Mouse (Mus musculus) urinary bladder, postnatal 14 days (tissue): Measurements from ENCODE around the gene Fxyd7.
A peak's percentile ranks its signal among the peaks of the same experiment; 100 is the strongest.

Experiments used
- DNase-seq: peaks from one replicate; pipeline ENCODE4 v3.0.0; 2021; ENCODE audit warnings: low spot score

The Fxyd7 gene

GRCm38 (mm10) chr7:31050921-31051320 is 346 bp downstream of the Fxyd7 start:
- no peak for DNase-seq

- no peak for DNase-seq
Measured at GRCm38 (mm10) chr7:31050487-31050886, 780 bp downstream of the Fxyd7 start.

- no peak for DNase-seq
Measured at GRCm38 (mm10) chr7:31049846-31050281, 1.4 kb downstream of the Fxyd7 start.

DNA sequence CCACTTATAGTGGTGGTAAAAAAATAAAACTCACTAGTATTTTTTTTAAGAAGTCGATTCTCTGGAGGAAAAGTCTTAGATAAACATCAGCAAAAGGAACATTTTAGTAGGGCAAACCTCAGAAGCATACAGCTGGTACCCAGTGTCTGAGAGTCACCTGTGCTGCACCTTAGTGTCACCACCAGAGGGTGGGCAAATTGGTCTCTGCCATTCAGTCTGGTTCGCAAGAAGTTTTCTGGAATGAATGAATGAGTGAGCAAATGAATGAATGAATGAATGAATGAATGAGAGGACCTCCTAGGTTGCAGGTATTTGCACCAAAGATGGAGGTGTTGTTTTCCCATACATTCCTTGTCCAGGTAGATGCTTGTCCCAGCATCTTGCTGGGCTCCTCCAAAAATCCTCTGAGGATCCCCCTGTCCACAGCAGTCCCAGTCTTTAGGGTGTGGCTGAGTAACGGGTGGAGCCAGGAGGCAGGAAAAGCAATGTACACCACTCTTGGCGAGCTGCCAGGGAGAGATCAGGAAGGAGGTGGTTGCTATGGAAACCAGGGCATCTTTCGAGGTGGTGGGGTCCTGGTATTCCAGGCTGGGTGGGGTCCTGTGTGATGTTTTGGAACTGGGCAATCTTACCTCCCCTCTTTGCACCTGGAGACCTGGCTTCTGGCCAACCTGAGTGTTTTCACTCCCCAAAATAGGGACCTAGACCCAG is 2.0 kb downstream of the Fxyd7 start:
- DNase-seq = no peak

- DNase-seq = no peak
Measured at GRCm38 (mm10) chr7:31042431-31042910, 8.8 kb downstream of the Fxyd7 start, which contains the start of gene Fxyd5. Gene Fxyd5 (minus strand): TSS chr7:31042481.

- DNase-seq = peak; percentile 64
Measured at GRCm38 (mm10) chr7:31041662-31042315, 9.5 kb downstream of the Fxyd7 start.

DNA sequence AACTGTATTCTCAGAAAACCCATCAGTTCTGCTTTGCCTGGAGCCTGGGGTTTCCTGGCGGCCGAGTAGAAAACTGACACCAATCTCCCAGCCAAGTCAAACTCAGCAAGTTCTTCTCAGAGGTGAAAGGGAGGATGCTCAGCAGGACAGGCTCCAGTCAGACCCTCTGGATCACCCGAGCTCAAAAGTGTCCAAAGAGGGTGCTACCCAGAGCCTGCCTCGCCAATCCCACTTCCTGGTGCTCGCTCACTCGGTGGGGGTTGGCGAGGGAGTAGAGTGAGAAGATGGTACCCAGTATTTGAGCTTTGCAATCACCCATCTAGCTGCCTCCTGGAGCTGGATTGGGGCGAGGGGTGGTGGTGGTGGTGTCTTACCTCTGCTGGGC is 10.3 kb downstream of the Fxyd7 start:
- DNase-seq = no peak

DNA sequence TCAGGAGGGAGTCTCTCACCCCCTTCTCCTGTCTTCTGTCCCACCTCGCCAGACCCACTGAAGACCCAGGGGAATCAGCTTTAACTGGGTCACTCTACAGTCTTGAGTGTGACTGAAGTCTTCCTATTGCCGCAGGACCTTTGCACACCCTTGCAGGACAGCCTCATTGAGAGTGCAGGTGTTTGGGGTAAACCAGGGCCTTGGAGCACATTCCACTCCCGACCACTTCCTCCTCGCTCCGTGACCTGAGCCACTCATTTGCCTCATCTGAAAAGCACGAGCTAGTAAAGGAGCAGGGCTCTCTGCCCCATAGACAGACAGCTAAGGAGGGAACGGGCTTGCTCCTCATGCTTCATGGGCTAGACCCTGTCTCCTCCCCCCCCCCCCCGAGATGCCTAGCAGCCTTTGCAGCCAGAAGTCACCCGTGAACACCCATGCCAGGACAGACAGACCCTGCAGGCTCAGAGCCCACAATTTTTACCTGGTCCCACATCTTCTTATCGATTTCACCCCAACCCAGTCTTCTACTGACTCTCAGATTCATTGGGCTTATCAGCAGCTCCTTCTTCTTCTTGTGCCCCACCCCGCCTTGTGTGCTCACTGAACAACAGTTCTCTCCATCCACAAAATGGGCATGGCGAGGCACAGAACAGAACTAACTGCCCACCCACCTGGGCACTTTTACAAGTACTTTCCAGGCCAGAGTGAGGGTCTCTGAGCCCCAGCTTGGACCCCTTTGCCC is 10.8 kb downstream of the Fxyd7 start:
- no peak for DNase-seq

- no peak for DNase-seq
Measured at GRCm38 (mm10) chr7:31039011-31039410, 12.3 kb downstream of the Fxyd7 start.

- no peak for DNase-seq
Measured at GRCm38 (mm10) chr7:31037675-31038074, 13.6 kb downstream of the Fxyd7 start.

DNA sequence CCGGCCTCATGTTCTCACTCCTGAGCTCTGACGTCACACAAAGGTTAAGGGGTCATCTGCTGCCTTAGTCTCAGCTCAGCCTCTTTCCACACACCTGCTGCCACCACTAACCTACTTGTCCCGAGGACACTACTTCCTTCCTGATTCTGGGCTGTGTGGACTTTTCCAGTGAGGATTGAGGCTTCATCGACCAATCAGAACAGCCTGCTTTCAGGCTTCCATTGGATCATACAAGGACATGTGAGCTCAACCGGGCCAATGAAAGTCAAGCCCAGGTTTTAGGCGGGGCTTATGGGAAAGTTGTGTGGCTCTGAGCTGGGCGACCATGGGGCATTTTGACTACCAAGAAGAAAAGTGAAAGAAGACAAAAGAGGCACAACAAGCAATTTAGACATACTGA is 14.3 kb downstream of the Fxyd7 start:
- no peak for DNase-seq

DNA sequence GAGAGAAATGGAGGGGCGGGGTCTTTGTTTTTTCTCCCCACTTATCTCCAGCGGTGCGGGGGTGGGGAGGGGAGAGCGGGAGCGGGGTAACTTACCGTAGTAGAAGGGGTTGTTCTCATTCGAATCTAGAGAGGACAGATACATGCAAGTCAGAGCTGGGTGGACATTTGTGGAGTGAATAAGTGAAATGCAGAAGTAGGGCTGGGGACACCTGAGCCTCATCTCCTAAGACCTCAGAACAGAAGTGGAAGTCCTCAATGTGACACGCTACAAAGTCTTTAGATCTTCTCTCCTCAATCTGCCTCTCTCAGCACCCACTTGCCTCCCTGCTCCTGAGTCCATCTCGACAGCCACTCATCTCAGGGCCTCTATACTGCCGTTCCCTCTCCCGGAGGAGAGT is 16.0 kb downstream of the Fxyd7 start:
- no peak for DNase-seq

- DNase-seq = no peak
Measured at GRCm38 (mm10) chr7:31034789-31035188, 16.5 kb downstream of the Fxyd7 start.

- DNase-seq = no peak
Measured at GRCm38 (mm10) chr7:31033409-31034165, 17.7 kb downstream of the Fxyd7 start.

DNA sequence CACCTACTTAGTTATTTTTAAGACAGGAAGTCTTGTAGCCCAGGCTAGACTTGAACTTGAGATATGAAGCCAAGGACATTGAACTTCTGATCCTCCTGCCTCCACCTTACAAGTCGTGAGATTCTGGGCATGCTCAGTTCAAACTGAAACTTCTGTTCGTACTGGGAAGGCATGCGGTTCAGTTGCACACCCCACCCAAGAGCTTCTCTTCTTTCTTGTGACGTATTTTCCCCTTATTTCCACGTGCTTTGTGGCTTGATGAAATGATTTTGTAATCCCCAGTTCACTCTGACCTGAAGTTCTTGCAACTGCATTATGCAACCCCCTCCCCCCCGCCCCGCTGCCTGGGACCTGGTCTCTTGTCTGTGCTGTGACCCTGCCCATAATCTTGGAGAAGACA is 19.5 kb downstream of the Fxyd7 start:
- no peak for DNase-seq

GRCm38 (mm10) chr7:31030717-31031116 is 20.6 kb downstream of the Fxyd7 start:
- DNase-seq = no peak

DNA sequence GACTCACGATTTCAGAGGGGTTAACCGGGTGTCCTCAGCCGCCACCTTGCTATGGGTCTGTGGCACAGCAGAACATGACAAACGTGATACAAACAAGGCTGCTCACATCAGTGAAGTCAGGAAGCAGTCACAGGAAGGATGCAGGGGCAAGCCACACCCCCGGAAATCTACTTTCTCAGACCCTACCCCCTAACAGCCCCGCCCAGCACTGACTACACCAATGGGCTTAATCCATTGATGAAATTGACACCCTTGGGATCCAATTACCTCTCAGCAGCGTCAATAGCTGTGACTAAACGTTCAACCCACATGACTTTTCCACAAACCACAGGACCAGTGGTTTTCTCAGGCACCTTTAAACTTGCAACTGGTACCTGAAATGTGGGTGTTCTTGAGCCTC is 22.7 kb downstream of the Fxyd7 start:
- DNase-seq = no peak

DNA sequence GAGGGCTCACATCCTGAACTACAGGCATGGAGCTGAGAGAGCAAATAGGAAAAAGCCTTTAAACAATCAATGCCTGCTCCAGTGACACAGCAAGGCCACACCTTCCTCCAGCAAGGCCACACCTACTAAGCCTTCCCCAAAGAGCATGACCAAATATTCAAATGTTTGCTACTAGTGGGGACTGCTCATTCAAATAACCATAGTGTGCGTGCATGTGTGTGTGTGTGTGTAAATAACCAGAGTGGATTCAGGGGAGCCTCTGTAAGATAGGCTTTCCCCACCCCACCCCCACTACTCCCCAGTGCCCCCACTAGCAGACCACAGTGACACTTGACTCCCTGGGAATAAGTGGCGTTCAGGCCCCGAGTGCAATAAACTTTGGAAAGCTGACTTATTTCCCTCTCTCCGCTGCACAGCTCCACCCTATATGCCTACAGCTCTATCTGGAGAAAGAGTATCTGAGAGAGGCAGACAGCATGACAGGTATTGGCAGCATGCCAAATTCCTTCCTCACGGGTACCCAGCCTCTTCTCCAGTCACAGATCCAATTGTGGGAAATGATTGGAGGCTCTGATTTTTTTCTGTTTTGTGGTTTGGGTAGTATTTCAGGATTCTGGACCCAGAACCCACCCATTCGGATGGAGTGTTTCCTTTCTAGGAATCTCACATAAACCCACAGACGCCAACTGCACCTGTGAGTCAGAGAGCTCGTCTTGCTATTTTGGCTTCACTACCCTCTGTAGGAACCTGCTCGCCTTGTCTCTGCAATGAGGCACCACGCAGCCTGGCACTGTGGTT is 34.0 kb downstream of the Fxyd7 start:
- DNase-seq = peak; percentile 53

- no peak for DNase-seq
Measured at GRCm38 (mm10) chr7:31012971-31013370, 38.3 kb downstream of the Fxyd7 start.

DNA sequence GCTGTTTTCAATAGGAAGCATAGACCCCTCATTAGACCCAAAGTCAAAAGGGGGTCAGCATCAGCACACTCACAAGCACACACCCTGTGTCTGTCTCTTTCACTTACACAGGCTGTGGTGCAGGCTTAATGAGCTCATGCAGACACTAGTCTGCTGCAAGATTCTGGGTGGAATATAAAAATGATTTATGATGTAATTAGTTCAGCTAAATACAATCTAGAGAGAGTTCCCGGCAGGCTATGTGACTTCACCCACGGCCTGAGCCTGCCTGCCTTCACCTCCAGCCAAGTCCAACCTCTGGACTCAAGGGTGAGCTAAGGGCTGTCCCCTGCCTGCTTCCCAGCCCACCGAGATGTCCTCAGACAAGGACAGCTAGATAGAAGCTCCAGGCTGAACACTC is 42.4 kb downstream of the Fxyd7 start:
- peak; percentile 28 for DNase-seq

DNA sequence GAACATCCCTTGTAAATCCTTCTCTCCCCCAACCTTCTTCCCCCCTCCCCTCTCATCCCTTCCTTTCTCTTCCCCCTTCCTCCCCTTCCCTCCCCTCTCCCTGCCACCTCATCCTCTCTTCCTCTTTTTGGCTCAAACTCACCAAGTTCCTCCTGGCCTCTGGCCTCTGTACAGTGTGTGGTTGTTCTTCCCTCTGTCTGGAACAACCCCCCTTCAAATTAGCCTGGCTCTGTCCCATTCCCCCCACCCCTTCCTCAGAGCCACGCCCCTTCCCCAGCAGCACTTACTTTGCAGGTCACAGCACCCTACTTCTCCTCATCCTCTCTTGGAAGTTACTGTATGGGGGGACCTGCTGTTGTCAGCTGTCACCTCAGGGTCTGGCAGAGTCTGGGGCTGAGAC is 43.1 kb downstream of the Fxyd7 start:
- DNase-seq = no peak
